Mouse (Mus musculus): Measurements from ENCODE around the gene Tex22. TPM values are rescaled to one million over a fixed set of nuclear protein-coding genes. Genes with fewer than 3 reads are reported as not detected.

Tex22 gene
- total RNA-seq, 1 experiment from 2014 or later: not detected

- no peak for ATAC-seq (replicated peaks in 1 of 2; ENCODE audit: insufficient read depth in 1 of 2, low FRiP score in 2 of 2, low TSS enrichment in 1 of 2, low read depth in 1 of 2, poor library complexity in 2 of 2, severe bottlenecking in 2 of 2)
These were observed 40.7 kb downstream of the Tex22 start for GRCm38 (mm10) chr12:113114856-113115538.

- ATAC-seq (replicated peaks in 1 of 2; ENCODE audit: insufficient read depth in 1 of 2, low FRiP score in 2 of 2, low TSS enrichment in 1 of 2, low read depth in 1 of 2, poor library complexity in 2 of 2, severe bottlenecking in 2 of 2): peak; percentile 68 to 79
These were observed 45.5 kb downstream of the Tex22 start for GRCm38 (mm10) chr12:113119516-113120410.

- no peak for ATAC-seq (replicated peaks in 1 of 2; ENCODE audit: insufficient read depth in 1 of 2, low FRiP score in 2 of 2, low TSS enrichment in 1 of 2, low read depth in 1 of 2, poor library complexity in 2 of 2, severe bottlenecking in 2 of 2)
These were observed 50.4 kb downstream of the Tex22 start for GRCm38 (mm10) chr12:113124726-113125125.

- no peak for ATAC-seq (replicated peaks in 1 of 2; ENCODE audit: insufficient read depth in 1 of 2, low FRiP score in 2 of 2, low TSS enrichment in 1 of 2, low read depth in 1 of 2, poor library complexity in 2 of 2, severe bottlenecking in 2 of 2)
These were observed 56.4 kb downstream of the Tex22 start for GRCm38 (mm10) chr12:113130732-113131131.

GRCm38 (mm10) chr12:113131601-113132000 lies 57.3 kb downstream of the Tex22 start:
- ATAC-seq (replicated peaks in 1 of 2; ENCODE audit: insufficient read depth in 1 of 2, low FRiP score in 2 of 2, low TSS enrichment in 1 of 2, low read depth in 1 of 2, poor library complexity in 2 of 2, severe bottlenecking in 2 of 2): no peak

GRCm38 (mm10) chr12:113132567-113132966 lies 58.3 kb downstream of the Tex22 start:
- ATAC-seq (replicated peaks in 1 of 2; ENCODE audit: insufficient read depth in 1 of 2, low FRiP score in 2 of 2, low TSS enrichment in 1 of 2, low read depth in 1 of 2, poor library complexity in 2 of 2, severe bottlenecking in 2 of 2): no peak

GRCm38 (mm10) chr12:113133260-113133659 lies 59.0 kb downstream of the Tex22 start:
- ATAC-seq (replicated peaks in 1 of 2; ENCODE audit: insufficient read depth in 1 of 2, low FRiP score in 2 of 2, low TSS enrichment in 1 of 2, low read depth in 1 of 2, poor library complexity in 2 of 2, severe bottlenecking in 2 of 2): no peak

GRCm38 (mm10) chr12:113133861-113134403 lies 59.6 kb downstream of the Tex22 start:
- no peak for ATAC-seq (replicated peaks in 1 of 2; ENCODE audit: insufficient read depth in 1 of 2, low FRiP score in 2 of 2, low TSS enrichment in 1 of 2, low read depth in 1 of 2, poor library complexity in 2 of 2, severe bottlenecking in 2 of 2)

- no peak for ATAC-seq (replicated peaks in 1 of 2; ENCODE audit: insufficient read depth in 1 of 2, low FRiP score in 2 of 2, low TSS enrichment in 1 of 2, low read depth in 1 of 2, poor library complexity in 2 of 2, severe bottlenecking in 2 of 2)
These were observed 60.2 kb downstream of the Tex22 start for GRCm38 (mm10) chr12:113134502-113134901.

- no peak for ATAC-seq (replicated peaks in 1 of 2; ENCODE audit: insufficient read depth in 1 of 2, low FRiP score in 2 of 2, low TSS enrichment in 1 of 2, low read depth in 1 of 2, poor library complexity in 2 of 2, severe bottlenecking in 2 of 2)
These were observed 61.1 kb downstream of the Tex22 start for GRCm38 (mm10) chr12:113135401-113135800.

GRCm38 (mm10) chr12:113136492-113137020 lies 62.3 kb downstream of the Tex22 start:
- ATAC-seq (replicated peaks in 1 of 2; ENCODE audit: insufficient read depth in 1 of 2, low FRiP score in 2 of 2, low TSS enrichment in 1 of 2, low read depth in 1 of 2, poor library complexity in 2 of 2, severe bottlenecking in 2 of 2): no peak

- ATAC-seq (replicated peaks in 1 of 2; ENCODE audit: insufficient read depth in 1 of 2, low FRiP score in 2 of 2, low TSS enrichment in 1 of 2, low read depth in 1 of 2, poor library complexity in 2 of 2, severe bottlenecking in 2 of 2): no peak
These were observed 63.2 kb downstream of the Tex22 start for GRCm38 (mm10) chr12:113137260-113138213.

- ATAC-seq (replicated peaks in 1 of 2; ENCODE audit: insufficient read depth in 1 of 2, low FRiP score in 2 of 2, low TSS enrichment in 1 of 2, low read depth in 1 of 2, poor library complexity in 2 of 2, severe bottlenecking in 2 of 2): no peak
These were observed 64.0 kb downstream of the Tex22 start for GRCm38 (mm10) chr12:113138291-113138690.

Other genes with a start within 250 kb of the Tex22 start
- gene Cdca4, start 245.1 kb upstream of the Tex22 start, total RNA-seq (2017): 51.3 and 54.0 TPM in 2 replicates
- 14.8 and 15.9 TPM in 2 replicates for gene Gpr132, start 206.3 kb upstream of the Tex22 start, total RNA-seq (2017)
- 17.8 and 28.7 TPM in 2 replicates for gene Jag2, start 144.7 kb upstream of the Tex22 start, total RNA-seq (2017)
- 17.9 and 21.9 TPM in 2 replicates for gene Nudt14, start 132.4 kb upstream of the Tex22 start, total RNA-seq (2017)
- gene Btbd6, start 98.0 kb upstream of the Tex22 start, total RNA-seq (2017): 6.0 and 7.8 TPM in 2 replicates
- gene Brf1, start 73.8 kb upstream of the Tex22 start, total RNA-seq (2017): 58.6 and 75.9 TPM in 2 replicates
- gene Pacs2, start 60.0 kb upstream of the Tex22 start, total RNA-seq (2017): 12.9 and 14.5 TPM in 2 replicates
- gene Mta1, start 23.8 kb downstream of the Tex22 start, total RNA-seq (2017): 39.8 and 42.2 TPM in 2 replicates
- gene Crip2, start 65.7 kb downstream of the Tex22 start, total RNA-seq (2017): 0.40 TPM in 1 of 2 replicates, not detected in the other
- 222 and 411 TPM in 2 replicates for gene Crip1, start 71.8 kb downstream of the Tex22 start, total RNA-seq (2017)
- 8.8 and 18.8 TPM in 2 replicates for gene Tedc1, start 81.9 kb downstream of the Tex22 start, total RNA-seq (2017)
- 2.3 and 2.4 TPM in 2 replicates for gene Tmem121, start 111.4 kb downstream of the Tex22 start, total RNA-seq (2017)

Measured in hematopoietic stem cell, adult 5-6 weeks (primary cell).